Mouse (Mus musculus) NIH3T3 (cell line): ENCODE measurements around the gene Osbpl8.
A peak's percentile ranks its signal among the peaks of the same experiment; 100 is the strongest.

ENCODE experiments used
- DNase-seq: peaks from one replicate; pipeline ENCODE4 v3.0.0-alpha.2; 2012; ENCODE audit warnings: low read depth

The Osbpl8 gene

GRCm38 (mm10) chr10:111314636-111315395, 150.3 kb downstream of the Osbpl8 start:
- peak; percentile 90 for DNase-seq

- DNase-seq, result no peak
Measured at GRCm38 (mm10) chr10:111315940-111316339, 151.4 kb downstream of the Osbpl8 start.

GRCm38 (mm10) chr10:111318021-111318420, 153.5 kb downstream of the Osbpl8 start:
- DNase-seq, result no peak

GRCm38 (mm10) chr10:111318805-111319500, 154.4 kb downstream of the Osbpl8 start:
- DNase-seq, result no peak

GRCm38 (mm10) chr10:111320579-111320978, 156.0 kb downstream of the Osbpl8 start:
- no peak for DNase-seq

GRCm38 (mm10) chr10:111327957-111328356, 163.4 kb downstream of the Osbpl8 start:
- no peak for DNase-seq

- no peak for DNase-seq
Measured at GRCm38 (mm10) chr10:111329326-111329725, 164.8 kb downstream of the Osbpl8 start.

GRCm38 (mm10) chr10:111334902-111335301, 170.3 kb downstream of the Osbpl8 start:
- no peak for DNase-seq

- no peak for DNase-seq
Measured at GRCm38 (mm10) chr10:111335517-111336352, 171.2 kb downstream of the Osbpl8 start.

- no peak for DNase-seq
Measured at GRCm38 (mm10) chr10:111336353-111336713, 171.8 kb downstream of the Osbpl8 start.

GRCm38 (mm10) chr10:111339296-111339695, 174.7 kb downstream of the Osbpl8 start:
- DNase-seq, result no peak

GRCm38 (mm10) chr10:111341761-111342160, 177.2 kb downstream of the Osbpl8 start:
- no peak for DNase-seq

- no peak for DNase-seq
Measured at GRCm38 (mm10) chr10:111343555-111343954, 179.0 kb downstream of the Osbpl8 start.
